Mouse (Mus musculus) liver, adult 2 months (tissue): ENCODE measurements at regions not wholly inside any gene's neighbourhood (a gene's known extent, or its start where the extent isn't known, plus 50 kb on each side); places are given as distances from the start of the nearest gene placed in this dataset.
A peak's percentile ranks its signal among the peaks of the same experiment; 100 is the strongest.

Experiments used
- DNase-seq: peaks from one replicate; pipeline ENCODE4 v3.0.0-alpha.2; 2011; ENCODE audit warnings: low read depth, low spot score; ENCODE audit errors: extremely low read depth
- H3K27ac ChIP-seq: fragments of 200-500 bp; replicated peaks from 2 replicates; pipeline ENCODE4 v1.5.1; 2012; ENCODE audit warnings: low read depth, mild to moderate bottlenecking, control low read depth, inconsistent platforms, low read length; ENCODE audit not compliant: insufficient read depth
- H3K27me3 ChIP-seq: fragments of 200-500 bp; 2 replicates; pipeline ENCODE4 v1.6.1; 2012; ENCODE audit warnings: mild to moderate bottlenecking, moderate library complexity, low read length, inconsistent platforms; ENCODE audit not compliant: control insufficient read depth, insufficient read depth
- H3K36me3 ChIP-seq: fragments of 200-500 bp; 2 replicates; pipeline ENCODE4 v1.6.1; 2012; ENCODE audit warnings: low read length, inconsistent platforms; ENCODE audit not compliant: control insufficient read depth, insufficient read depth
- H3K4me1 ChIP-seq: fragments of 200-500 bp; 2 replicates; pipeline ENCODE4 v1.6.1; 2011; ENCODE audit warnings: low read length; ENCODE audit not compliant: control insufficient read depth, insufficient read depth
- H3K4me3 ChIP-seq: fragments of 200-500 bp; 2 replicates; pipeline ENCODE4 v1.5.1; 2011; ENCODE audit warnings: low read depth, mild to moderate bottlenecking, control low read depth, low read length, moderate library complexity; ENCODE audit not compliant: insufficient read depth
- H3K79me2 ChIP-seq: fragments of 200-500 bp; 2 replicates; pipeline ENCODE4 v1.6.1; 2012; ENCODE audit warnings: inconsistent platforms, mild to moderate bottlenecking, low read length, moderate library complexity; ENCODE audit not compliant: control insufficient read depth, insufficient read depth
- H3K9ac ChIP-seq: fragments of 200-500 bp; 2 replicates; pipeline ENCODE4 v1.6.1; 2012; ENCODE audit warnings: low read depth, mild to moderate bottlenecking, control low read depth, inconsistent platforms, low read length
- CTCF ChIP-seq: fragments of 200-500 bp; IDR thresholded peaks from 2 replicates; pipeline ENCODE4 v1.5.1; 2011; ENCODE audit warnings: low read depth, low read length, control low read depth
- POLR2A ChIP-seq: fragments of 200-500 bp; IDR thresholded peaks from 2 replicates; pipeline ENCODE4 v1.6.1; 2011; ENCODE audit warnings: low read length, control low read depth; ENCODE audit not compliant: insufficient read depth; ENCODE audit errors: extremely low read depth
- WGBS: fragments of 180-500 bp; shearing (Covaris S2); methylation state at CpG from one replicate; pipeline ENCODE4 v1.1.7; 2018; 5-methylcytosine and 5-hydroxymethylcytosine counted together

DNA sequence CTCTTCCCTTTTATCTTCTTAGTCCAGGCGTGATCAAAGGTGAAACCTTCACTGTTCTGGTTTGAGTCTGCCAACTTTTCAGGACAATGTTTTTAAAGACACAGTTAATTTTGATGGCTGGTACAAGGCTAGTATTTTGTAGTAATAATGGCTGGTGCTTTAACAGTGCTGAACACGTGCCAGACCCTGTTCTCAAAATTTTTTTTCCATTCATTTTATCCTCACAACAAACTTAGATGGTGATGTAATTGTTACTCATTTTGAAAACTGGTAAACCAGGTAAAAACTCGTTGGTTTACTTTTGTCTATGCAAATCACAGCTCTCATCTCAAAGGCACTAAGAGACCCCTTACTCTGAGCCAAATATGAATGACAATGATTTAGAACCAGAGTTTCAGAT is 171.8 kb upstream of the Slc7a14 start:
- H3K9ac ChIP-seq: no peak overlapping the region
- WGBS: 45% methylated on average over 3 of the region's 3 CpGs
- DNase-seq: peak; percentile 2
- no peaks in the 10 kb centered on the region for H3K36me3 ChIP-seq
- no peak for TF ChIP-seq CTCF
- TF ChIP-seq POLR2A: no peak
- H3K4me1 ChIP-seq: no peaks in the 10 kb centered on the region
- no peak overlapping the region for H3K27ac ChIP-seq
- no peak overlapping the region for H3K4me3 ChIP-seq
- no peaks in the 10 kb centered on the region for H3K79me2 ChIP-seq
- 0 out of 2 replicates have a peak, but pooled peaks cover 3% of the 10 kb centered on the region for H3K27me3 ChIP-seq

DNA sequence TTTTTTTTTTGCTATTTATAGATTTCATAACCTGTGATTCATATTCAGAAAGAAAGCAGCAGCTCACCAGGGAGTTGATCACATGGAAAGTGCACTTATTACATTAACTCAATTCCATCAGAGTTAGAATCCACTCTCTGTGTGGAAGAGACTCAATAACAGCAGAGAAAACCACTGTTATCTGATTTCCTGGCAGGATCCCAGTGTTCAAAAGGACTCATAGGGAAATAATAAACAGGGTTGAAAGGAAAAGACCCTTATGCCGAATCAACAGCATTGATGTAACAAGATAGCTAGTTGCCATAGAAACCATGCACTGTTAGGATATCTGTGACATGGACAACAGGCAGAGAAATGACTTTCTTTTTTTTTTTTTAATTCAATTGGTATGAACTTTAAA is 157.7 kb upstream of the Slc7a14 start:
- Histone ChIP-seq H3K79me2 (no peaks in the 10 kb centered on the region), H3K4me3 (no peak overlapping the region), H3K4me1 (no peaks in the 10 kb centered on the region), H3K27me3 (no peaks in the 10 kb centered on the region), H3K9ac (no peak overlapping the region), H3K27ac (no peak overlapping the region), H3K36me3 (no peaks in the 10 kb centered on the region)
- no peak for DNase-seq
- WGBS: 58% methylated on average over 1 of the region's 1 CpGs
- TF ChIP-seq POLR2A (no peak), CTCF (no peak)

DNA sequence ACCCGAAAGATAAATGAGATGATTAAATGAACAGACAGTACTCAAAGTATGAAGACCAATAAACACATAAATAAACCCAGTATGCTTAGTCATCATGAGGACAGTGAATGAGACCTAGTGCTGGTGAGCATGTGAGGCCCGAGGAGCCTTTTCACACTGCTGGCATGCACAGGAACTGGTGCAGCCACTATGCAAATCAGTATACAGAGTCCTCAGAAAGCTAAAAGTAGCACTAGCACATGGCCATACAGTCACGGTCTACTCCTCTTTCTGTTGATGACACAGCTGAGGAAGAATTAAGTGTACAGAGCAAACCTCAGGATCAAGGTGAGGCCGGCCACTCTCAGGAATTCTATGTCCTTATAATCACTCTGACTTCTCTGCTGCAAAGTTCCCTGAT is 154.1 kb upstream of the Slc7a14 start:
- H3K36me3 ChIP-seq: no peaks in the 10 kb centered on the region
- no peaks in the 10 kb centered on the region for H3K79me2 ChIP-seq
- DNase-seq: no peak
- H3K4me1 ChIP-seq: no peaks in the 10 kb centered on the region
- no peak overlapping the region for H3K9ac ChIP-seq
- H3K27ac ChIP-seq: no peak overlapping the region
- WGBS: 81% methylated on average over 4 of the region's 4 CpGs
- no peak for TF ChIP-seq CTCF
- no peak for TF ChIP-seq POLR2A
- H3K27me3 ChIP-seq: no peaks in the 10 kb centered on the region
- H3K4me3 ChIP-seq: no peak overlapping the region

DNA sequence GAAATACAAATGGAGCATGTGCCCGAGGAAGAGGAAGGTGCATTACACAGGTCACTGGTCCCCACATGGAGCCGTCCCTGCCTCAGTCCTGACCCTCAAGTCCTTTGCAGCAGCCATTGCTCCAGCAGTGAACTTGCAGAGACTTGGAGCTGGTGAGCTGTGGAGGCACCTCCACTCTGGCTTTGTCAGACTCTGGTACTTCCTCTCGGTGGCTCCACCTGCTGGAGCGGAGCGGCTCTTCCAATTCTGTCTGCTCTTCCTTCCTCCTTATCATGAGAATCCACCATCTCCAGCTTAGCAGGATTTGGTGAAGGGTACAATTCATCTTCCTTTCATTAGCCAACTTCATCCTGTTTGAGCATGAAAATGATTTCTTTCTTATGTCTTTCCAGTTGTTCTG is 149.3 kb upstream of the Slc7a14 start:
- no peaks in the 10 kb centered on the region for H3K36me3 ChIP-seq
- no peaks in the 10 kb centered on the region for H3K4me1 ChIP-seq
- DNase-seq: no peak
- no peak overlapping the region for H3K27ac ChIP-seq
- H3K4me3 ChIP-seq: no peak overlapping the region
- no peaks in the 10 kb centered on the region for H3K27me3 ChIP-seq
- no peak for TF ChIP-seq POLR2A
- TF ChIP-seq CTCF: peak; percentile 40; the same call in 1 of the 2 replicates
- WGBS: 48% methylated on average over 5 of the region's 5 CpGs
- H3K79me2 ChIP-seq: no peaks in the 10 kb centered on the region
- H3K9ac ChIP-seq: no peak overlapping the region

DNA sequence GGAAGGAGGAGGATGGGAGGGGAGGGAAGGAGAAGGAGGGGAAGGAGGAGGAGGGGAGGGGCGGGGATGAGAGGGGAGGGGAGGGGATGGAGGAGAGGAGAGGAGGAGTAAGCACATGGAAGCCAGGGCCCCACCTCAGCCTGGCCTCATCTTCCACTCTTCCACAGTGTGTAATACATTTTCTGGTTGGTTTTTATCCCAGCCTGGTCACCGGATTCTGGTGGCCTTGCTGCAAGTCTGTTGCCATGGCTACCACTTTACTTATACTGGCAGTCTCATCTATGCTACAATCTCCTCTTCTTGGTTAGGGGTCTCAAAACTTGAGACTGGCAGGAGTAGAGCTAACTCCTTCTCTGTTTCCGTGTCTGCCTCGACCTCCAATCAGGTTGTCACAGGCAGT is 147.8 kb upstream of the Slc7a14 start:
- Histone ChIP-seq H3K4me3 (no peak overlapping the region), H3K36me3 (no peaks in the 10 kb centered on the region), H3K27ac (no peak overlapping the region), H3K79me2 (no peaks in the 10 kb centered on the region), H3K9ac (no peak overlapping the region), H3K4me1 (no peaks in the 10 kb centered on the region), H3K27me3 (no peaks in the 10 kb centered on the region)
- 74% methylated on average over 4 of the region's 4 CpGs for WGBS
- TF ChIP-seq CTCF: no peak
- TF ChIP-seq POLR2A: no peak
- DNase-seq: no peak

DNA sequence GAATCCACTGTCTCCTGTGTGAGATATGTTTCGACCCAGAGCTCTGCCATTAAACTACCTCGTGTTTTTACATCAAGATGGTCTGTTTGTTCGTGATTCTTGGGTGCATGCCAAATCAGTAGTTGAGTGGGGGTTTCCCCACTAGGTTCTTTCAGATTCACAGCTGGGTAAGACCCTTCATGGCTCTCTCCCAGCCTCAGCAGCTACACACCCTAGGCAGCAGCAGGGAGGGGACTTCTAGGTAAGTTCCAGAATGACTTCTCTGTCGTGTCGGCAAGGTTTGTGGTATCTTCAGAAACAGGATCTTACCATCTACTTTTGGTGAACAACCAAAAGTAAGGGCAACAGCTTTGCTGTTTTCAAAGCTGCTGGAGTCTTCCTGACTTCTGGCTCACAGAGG is 144.9 kb upstream of the Slc7a14 start:
- TF ChIP-seq POLR2A: no peak
- no peak for TF ChIP-seq CTCF
- H3K9ac ChIP-seq: no peak overlapping the region
- no peak overlapping the region for H3K4me3 ChIP-seq
- no peaks in the 10 kb centered on the region for H3K36me3 ChIP-seq
- H3K27me3 ChIP-seq: no peaks in the 10 kb centered on the region
- no peak for DNase-seq
- H3K4me1 ChIP-seq: no peaks in the 10 kb centered on the region
- WGBS: 74% methylated on average over 5 of the region's 5 CpGs
- H3K27ac ChIP-seq: no peak overlapping the region
- no peaks in the 10 kb centered on the region for H3K79me2 ChIP-seq
